Mouse (Mus musculus): ENCODE data around the gene Trim47. TPM values are rescaled to one million over a fixed set of nuclear protein-coding genes. Genes with fewer than 3 reads are reported as not detected.

Trim47 gene
- polyA plus RNA-seq, 1 experiment: not detected

DNA sequence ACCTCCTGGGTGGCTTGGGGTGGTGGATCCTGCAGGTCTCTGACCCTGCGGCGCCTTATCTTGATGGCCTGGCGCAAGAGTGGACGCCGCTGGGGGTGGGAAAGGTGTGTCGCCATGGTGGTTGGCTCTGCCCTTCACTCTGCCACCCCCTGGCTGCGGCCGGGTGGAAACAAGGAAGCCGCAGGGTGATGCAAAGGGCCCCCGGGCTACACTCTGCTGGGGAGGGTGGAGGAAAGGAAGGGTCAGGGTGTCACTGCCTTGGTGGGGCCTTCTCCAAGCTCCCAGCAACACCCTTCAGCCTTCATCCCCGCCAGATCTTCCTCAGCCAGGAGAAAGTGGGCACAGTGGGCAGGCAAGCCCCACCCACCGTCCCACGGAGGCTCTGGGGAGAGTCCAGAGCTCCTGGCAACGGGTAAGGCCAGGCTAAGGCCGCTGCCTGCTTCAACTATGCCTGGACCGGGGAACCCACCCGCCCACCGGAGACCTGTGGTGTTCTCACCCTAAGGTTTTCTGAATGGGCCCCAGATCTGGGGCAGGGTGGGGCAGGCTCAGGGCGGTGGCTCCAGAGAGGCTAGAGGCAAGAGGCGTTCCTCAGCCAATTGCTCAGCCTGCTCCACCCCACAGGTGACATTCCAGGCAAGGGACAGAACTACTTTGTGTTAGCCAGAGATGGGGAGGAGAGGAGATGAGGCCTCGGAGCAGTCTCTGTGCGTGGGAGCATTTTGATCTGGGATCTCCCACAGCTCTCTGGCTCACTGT, 49.4 kb downstream of the Trim47 start, which contains the start of gene Unc13d:
Unc13d (minus strand) TSS at position 516 of the 759 bp plus-strand sequence.
- Histone ChIP-seq H3K4me1 (ENCODE audit: control insufficient read depth, insufficient read depth, low read length) (peaks cover 56% of the 10 kb centered on the region), H3K27ac (ENCODE audit: insufficient read depth, low read depth, low read length) (peak within 1 kb of the TSS; percentile 68), H3K4me3 (ENCODE audit: insufficient read depth, low read depth, low read length) (peak within 1 kb of the TSS; percentile 6; the same call in 1 of the 2 replicates)
- TF ChIP-seq CTCF (IDR thresholded peaks at IDR 0.05; ENCODE audit: insufficient read depth, low read depth, low read length) (no peak), POLR2A (IDR thresholded peaks at IDR 0.05; ENCODE audit: insufficient read depth, low read depth, low read length) (no peak)
- 60% methylated on average over 22 of the region's 22 CpGs for WGBS

DNA sequence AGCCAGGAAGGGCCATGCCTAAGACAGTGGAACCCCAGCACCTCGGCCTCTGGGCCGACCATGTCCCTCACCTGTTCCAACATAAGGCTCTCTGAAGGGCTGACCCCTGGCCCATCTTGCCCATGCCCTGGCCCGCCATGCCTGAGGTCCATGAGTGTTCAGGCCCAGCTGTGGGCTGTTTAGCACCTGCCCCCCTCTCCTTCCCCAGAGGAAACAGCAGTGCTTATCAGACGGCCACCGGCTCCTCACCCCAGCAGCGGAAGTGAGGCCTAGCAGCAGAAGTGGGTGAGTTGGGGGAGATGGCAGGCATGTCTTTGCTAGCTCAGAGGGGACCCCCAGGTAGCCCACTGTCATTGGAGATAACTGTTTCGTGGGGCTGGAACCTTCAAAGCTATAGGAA, 50.2 kb downstream of the Trim47 start:
- TF ChIP-seq POLR2A (IDR thresholded peaks at IDR 0.05; ENCODE audit: insufficient read depth, low read depth, low read length) (no peak), CTCF (IDR thresholded peaks at IDR 0.05; ENCODE audit: insufficient read depth, low read depth, low read length) (no peak)
- no peak overlapping the region; the same call in 1 of the 2 replicates for H3K4me3 ChIP-seq (ENCODE audit: insufficient read depth, low read depth, low read length)
- whole genome bisulfite sequencing: 92% methylated on average over 7 of the region's 7 CpGs
- H3K27ac ChIP-seq (ENCODE audit: insufficient read depth, low read depth, low read length): no peak overlapping the region
- peaks cover 52% of the 10 kb centered on the region for H3K4me1 ChIP-seq (ENCODE audit: control insufficient read depth, insufficient read depth, low read length)

- no peak for TF ChIP-seq CTCF (IDR thresholded peaks at IDR 0.05; ENCODE audit: insufficient read depth, low read depth, low read length)
- no peak for TF ChIP-seq POLR2A (IDR thresholded peaks at IDR 0.05; ENCODE audit: insufficient read depth, low read depth, low read length)
- Histone ChIP-seq H3K27ac (ENCODE audit: insufficient read depth, low read depth, low read length) (no peak overlapping the region), H3K4me3 (ENCODE audit: insufficient read depth, low read depth, low read length) (no peak overlapping the region), H3K4me1 (ENCODE audit: control insufficient read depth, insufficient read depth, low read length) (peaks cover 51% of the 10 kb centered on the region)
- WGBS: 72% methylated on average over 7 of the region's 7 CpGs
Measured at GRCm38 (mm10) chr11:116076266-116076540, 50.8 kb downstream of the Trim47 start.

DNA sequence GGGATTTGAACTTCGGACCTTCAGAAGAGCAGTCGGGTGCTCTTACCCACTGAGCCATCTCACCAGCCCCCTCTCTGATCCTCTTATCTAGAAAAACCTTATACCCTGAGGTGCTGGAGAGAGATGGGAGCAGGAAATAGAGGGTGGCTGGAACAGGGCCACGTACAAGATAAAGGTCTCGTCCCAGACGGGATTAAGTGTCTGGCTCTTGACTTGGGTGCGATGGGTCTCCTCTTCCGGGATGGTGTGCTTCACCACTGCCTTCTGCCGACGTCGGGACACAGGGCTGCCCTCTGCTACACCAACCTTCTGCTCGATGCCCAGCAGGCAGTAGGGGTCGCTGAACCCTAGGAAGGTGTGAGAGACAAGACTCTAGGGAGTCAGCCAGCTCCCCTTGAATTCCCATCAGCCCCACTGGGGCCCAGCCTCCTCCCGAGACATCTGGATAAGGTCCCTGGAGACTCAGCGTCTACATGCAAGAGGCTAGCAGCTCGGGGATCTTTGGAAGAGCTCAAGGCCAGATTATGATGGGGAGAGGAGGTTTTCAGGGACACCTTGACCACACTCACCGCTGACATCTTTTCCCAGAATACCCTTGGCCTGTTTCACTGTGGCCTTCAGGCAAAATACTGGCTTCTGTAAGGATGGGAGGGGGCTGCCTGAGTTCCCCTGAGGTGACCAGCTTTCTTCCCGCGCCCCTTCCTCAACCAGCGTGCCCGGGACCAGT, 51.3 kb downstream of the Trim47 start:
- no peak overlapping the region for H3K4me3 ChIP-seq (ENCODE audit: insufficient read depth, low read depth, low read length)
- no peak overlapping the region for H3K27ac ChIP-seq (ENCODE audit: insufficient read depth, low read depth, low read length)
- H3K4me1 ChIP-seq (ENCODE audit: control insufficient read depth, insufficient read depth, low read length): peaks cover 47% of the 10 kb centered on the region
- no peak for TF ChIP-seq POLR2A (IDR thresholded peaks at IDR 0.05; ENCODE audit: insufficient read depth, low read depth, low read length)
- TF ChIP-seq CTCF (IDR thresholded peaks at IDR 0.05; ENCODE audit: insufficient read depth, low read depth, low read length): no peak
- 60% methylated on average over 20 of the region's 20 CpGs for WGBS

- Histone ChIP-seq H3K4me1 (ENCODE audit: control insufficient read depth, insufficient read depth, low read length) (peaks cover 39% of the 10 kb centered on the region), H3K27ac (ENCODE audit: insufficient read depth, low read depth, low read length) (no peak overlapping the region), H3K4me3 (ENCODE audit: insufficient read depth, low read depth, low read length) (no peak overlapping the region)
- no peak for TF ChIP-seq POLR2A (IDR thresholded peaks at IDR 0.05; ENCODE audit: insufficient read depth, low read depth, low read length)
- TF ChIP-seq CTCF (IDR thresholded peaks at IDR 0.05; ENCODE audit: insufficient read depth, low read depth, low read length): no peak
- 75% methylated on average over 7 of the region's 7 CpGs for WGBS
Measured at GRCm38 (mm10) chr11:116074436-116074991, 52.5 kb downstream of the Trim47 start.

DNA sequence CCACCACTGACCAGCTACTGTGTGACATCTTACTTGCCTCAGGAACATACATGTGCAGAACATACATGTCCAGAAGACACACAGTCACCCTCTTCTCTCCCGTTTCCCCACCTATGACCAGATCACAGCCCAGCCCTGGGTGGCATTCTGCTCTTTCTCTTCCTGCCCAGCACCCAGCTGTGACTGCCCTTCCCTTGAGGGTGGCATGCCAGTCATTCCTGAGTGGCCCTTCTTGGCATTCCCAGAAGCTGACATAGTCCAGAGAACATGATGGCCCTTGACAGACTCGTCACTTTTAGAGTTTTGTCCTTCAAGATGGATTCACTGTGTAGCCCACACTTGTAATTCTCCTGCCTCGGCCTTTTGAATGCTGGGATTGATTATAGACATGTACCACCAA, 54.4 kb downstream of the Trim47 start:
- Histone ChIP-seq H3K27ac (ENCODE audit: insufficient read depth, low read depth, low read length) (no peak overlapping the region), H3K4me3 (ENCODE audit: insufficient read depth, low read depth, low read length) (no peak overlapping the region), H3K4me1 (ENCODE audit: control insufficient read depth, insufficient read depth, low read length) (peaks cover 26% of the 10 kb centered on the region)
- TF ChIP-seq POLR2A (IDR thresholded peaks at IDR 0.05; ENCODE audit: insufficient read depth, low read depth, low read length) (no peak), CTCF (IDR thresholded peaks at IDR 0.05; ENCODE audit: insufficient read depth, low read depth, low read length) (no peak)
- WGBS: 89% methylated on average over 3 of the region's 3 CpGs

- TF ChIP-seq CTCF (IDR thresholded peaks at IDR 0.05; ENCODE audit: insufficient read depth, low read depth, low read length) (peak; percentile 29; the same call in 1 of the 2 replicates), POLR2A (IDR thresholded peaks at IDR 0.05; ENCODE audit: insufficient read depth, low read depth, low read length) (no peak)
- Histone ChIP-seq H3K27ac (ENCODE audit: insufficient read depth, low read depth, low read length) (no peak overlapping the region), H3K4me3 (ENCODE audit: insufficient read depth, low read depth, low read length) (no peak overlapping the region), H3K4me1 (ENCODE audit: control insufficient read depth, insufficient read depth, low read length) (peaks cover 15% of the 10 kb centered on the region)
- 61% methylated on average over 5 of the region's 5 CpGs for WGBS
Measured at GRCm38 (mm10) chr11:116071510-116071909, 55.5 kb downstream of the Trim47 start.

- 88% methylated on average over 12 of the region's 12 CpGs for WGBS
- Histone ChIP-seq H3K27ac (ENCODE audit: insufficient read depth, low read depth, low read length) (no peak overlapping the region), H3K4me3 (ENCODE audit: insufficient read depth, low read depth, low read length) (no peak overlapping the region), H3K4me1 (ENCODE audit: control insufficient read depth, insufficient read depth, low read length) (peaks cover 7% of the 10 kb centered on the region)
- TF ChIP-seq POLR2A (IDR thresholded peaks at IDR 0.05; ENCODE audit: insufficient read depth, low read depth, low read length) (no peak), CTCF (IDR thresholded peaks at IDR 0.05; ENCODE audit: insufficient read depth, low read depth, low read length) (no peak)
Measured at GRCm38 (mm10) chr11:116065345-116065744, 61.7 kb downstream of the Trim47 start.

Measured in olfactory bulb, adult 2 months (tissue).